Mouse (Mus musculus): ENCODE measurements at regions not wholly inside any gene's neighbourhood (a gene's known extent, or its start where the extent isn't known, plus 50 kb on each side); places are given as distances from the start of the nearest gene placed in this dataset.

DNA sequence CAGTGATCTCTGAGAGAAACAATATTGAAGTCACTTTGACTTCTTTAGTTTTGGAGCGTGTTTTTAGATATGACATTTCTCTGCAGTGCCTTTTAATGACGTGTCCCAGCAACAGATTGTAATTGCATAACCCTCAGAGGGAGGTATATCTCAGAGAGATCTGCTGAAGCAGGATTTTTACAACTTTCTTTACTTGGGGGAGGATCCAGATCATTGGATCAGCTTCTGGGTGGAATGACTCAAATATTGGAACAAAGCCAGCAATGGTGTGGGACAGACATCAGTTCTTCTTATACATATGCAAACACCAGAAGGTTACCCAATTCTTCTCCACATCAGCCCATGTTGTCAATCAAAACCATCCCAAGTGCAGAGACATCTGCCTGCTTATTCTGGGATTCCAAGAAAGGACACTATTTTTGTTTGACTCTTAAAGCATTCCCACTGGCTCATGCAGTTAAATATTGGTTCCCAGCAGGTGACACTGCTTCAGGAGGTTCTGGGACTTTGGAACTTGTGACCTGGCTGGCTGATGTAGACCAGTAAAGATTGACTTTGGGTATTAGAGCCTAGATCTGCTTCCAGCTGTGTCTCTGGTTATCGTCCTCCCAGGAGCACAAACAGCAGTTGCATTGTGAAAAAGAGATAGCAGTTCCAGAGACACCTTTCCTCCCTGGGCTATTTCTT lies 130.5 kb upstream of the C1qtnf7 start:
- H3K36me3 ChIP-seq (ENCODE audit: inconsistent target): no peaks in the 10 kb centered on the region
- H3K27ac ChIP-seq: no peak overlapping the region
- no peak overlapping the region for H3K4me3 ChIP-seq (ENCODE audit: inconsistent target)
- WGBS (ENCODE audit: missing documents): 94% methylated on average over 3 of the region's 3 CpGs
- H3K79me2 ChIP-seq (ENCODE audit: inconsistent target): no peaks in the 10 kb centered on the region

DNA sequence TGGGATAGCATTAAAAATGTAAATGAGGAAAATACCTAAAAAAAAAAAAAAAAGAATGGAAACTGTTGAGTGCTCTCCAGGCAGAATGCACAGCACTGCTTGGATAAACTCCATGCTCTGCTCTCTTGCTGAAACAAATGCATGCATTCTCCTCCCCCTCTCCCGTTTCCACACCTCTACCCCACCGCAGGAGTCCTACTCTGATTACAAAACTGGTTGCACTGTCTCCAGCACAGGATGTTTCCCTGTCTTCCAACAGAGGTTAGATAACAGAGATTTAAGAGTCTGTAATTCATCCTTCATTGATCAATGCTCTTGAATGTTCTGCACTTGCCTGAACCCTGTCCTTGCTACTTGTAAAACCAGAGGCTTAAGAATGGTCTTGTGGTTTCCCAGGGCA lies 124.3 kb upstream of the C1qtnf7 start:
- 66% methylated on average over 2 of the region's 2 CpGs for WGBS (ENCODE audit: missing documents)
- Histone ChIP-seq H3K4me3 (ENCODE audit: inconsistent target) (no peak overlapping the region), H3K79me2 (ENCODE audit: inconsistent target) (no peaks in the 10 kb centered on the region), H3K27ac (no peak overlapping the region), H3K36me3 (ENCODE audit: inconsistent target) (no peaks in the 10 kb centered on the region)

DNA sequence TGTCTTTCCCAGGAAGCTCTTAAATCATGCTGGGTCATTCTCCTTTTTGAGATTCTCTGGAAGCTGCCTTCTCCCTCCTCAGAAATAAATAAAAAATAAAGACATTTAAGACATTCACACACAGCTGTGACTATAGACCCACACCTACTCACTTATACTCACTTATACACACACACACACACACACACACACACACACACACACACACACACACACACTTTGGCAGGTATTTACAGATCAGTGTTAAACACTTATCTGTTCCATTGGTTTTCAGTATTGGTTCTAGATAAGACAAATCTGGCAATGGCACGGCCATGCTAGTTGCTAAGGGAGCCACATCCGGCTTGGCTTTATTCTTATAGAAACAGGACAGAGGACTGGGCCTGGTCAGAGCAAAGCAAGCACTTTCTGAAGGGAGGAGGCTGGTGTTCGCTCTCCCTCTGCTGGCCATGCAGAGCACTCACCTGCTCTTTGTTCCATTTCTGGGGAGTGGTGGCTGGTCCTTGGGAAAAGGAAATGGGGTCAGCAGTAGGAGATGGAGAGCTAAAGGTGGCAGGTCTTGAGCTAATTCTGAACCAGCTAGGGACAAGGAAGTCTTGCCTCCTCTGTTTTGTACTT lies 123.8 kb upstream of the C1qtnf7 start:
- Histone ChIP-seq H3K36me3 (ENCODE audit: inconsistent target) (no peaks in the 10 kb centered on the region), H3K4me3 (ENCODE audit: inconsistent target) (no peak overlapping the region), H3K79me2 (ENCODE audit: inconsistent target) (no peaks in the 10 kb centered on the region), H3K27ac (no peak overlapping the region)
- WGBS (ENCODE audit: missing documents): 70% methylated on average over 3 of the region's 3 CpGs

DNA sequence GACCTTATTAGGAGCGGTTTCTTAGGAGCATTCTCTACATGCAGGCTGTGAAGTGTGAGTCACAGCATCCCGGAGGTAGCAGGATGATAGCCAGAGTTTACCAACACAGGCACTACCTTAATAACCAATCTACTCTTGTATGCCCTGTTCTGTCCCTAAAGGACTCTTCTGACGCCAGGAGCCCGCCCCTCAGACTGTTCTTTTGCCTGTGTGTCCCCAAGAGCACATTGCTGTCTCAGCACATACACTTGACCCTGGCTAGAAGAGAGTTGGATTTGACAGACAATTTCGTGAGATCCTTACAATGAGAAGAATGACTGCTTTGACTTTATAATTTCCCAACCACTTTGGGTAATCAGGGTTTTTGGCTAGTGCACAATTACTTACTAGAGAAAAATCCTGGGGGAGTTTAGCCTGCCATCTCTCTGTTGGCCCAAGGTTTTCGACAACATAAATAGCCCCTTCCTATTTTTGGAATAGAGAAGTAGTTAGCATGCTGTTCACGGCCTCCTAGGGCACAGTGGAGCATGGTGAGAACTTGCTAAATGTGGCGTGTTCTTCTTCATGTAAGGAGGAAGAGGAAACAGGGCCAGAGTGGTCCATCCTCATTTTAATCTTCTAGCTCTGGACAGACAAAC lies 122.3 kb upstream of the C1qtnf7 start:
- Histone ChIP-seq H3K36me3 (ENCODE audit: inconsistent target) (no peaks in the 10 kb centered on the region), H3K4me3 (ENCODE audit: inconsistent target) (no peak overlapping the region), H3K79me2 (ENCODE audit: inconsistent target) (no peaks in the 10 kb centered on the region), H3K27ac (no peak overlapping the region)
- 60% methylated on average over 8 of the region's 8 CpGs for WGBS (ENCODE audit: missing documents)

DNA sequence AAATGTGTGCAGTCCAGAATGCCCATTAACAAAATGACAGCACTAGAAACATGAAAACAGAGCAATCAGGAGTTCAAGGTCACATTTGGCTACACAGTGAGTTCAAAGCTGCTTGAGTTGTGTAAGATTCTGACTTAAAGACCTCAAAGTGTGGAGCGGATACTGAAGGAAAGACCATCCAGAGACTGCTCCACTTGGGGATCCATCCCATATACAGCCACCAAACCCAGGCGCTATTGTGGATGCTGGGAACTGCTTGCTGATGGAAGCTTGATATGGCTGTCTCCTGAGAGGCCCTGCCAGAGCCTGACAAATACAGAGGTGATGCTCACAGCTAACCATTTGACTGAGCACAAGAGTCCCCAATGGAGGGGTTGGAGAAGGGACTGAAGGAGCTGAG lies 98.1 kb upstream of the C1qtnf7 start:
- 100% methylated on average over 2 of the region's 2 CpGs for WGBS (ENCODE audit: missing documents)

DNA sequence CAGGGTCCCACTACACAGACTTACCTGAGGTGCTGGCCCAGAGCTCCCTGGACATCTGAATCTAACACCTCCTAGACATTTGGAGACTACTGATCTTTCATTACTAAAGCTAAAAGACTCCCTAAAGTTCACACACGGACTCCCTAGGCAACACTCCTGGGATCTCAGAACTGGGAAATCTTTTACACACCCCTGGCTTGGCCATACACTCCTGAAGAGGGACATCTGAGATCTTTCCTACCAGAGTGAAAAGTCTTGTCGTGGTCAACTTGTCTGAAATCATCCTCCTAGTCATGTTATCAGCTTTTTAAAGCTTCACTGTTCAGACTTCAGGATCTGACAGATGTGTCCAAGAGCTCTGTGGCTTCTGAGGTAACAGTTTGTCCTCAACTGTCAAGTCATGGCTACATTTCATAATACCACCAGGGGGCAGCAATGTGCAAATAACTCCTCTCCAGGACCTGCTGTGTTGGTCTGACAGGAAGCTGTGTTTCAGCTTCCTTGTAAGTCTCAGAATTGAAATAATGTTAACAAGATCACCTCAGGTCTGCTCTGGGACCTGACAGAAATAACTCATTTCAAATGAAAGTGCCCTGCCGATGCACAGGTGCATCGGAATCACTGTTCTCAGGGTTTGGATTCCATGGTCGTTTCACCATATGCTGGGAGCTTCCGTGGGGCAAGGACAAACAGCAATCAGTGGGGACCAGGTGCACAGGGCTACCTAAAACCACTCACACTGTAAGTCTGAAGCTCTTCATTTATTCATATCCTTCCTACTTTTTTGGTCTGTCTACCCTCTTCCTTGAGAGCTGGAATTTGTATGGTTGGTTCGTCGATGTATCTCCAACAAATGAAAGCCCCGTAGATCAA lies 92.3 kb upstream of the C1qtnf7 start:
- 73% methylated on average over 9 of the region's 9 CpGs for WGBS (ENCODE audit: missing documents)
- Histone ChIP-seq H3K4me3 (ENCODE audit: inconsistent target) (no peak overlapping the region), H3K79me2 (ENCODE audit: inconsistent target) (no peaks in the 10 kb centered on the region), H3K36me3 (ENCODE audit: inconsistent target) (no peaks in the 10 kb centered on the region), H3K27ac (no peak overlapping the region)

More for the DNA sequence above, 98.1 kb upstream of the C1qtnf7 start:
- Histone ChIP-seq H3K36me3 (ENCODE audit: inconsistent target) (no peaks in the 10 kb centered on the region), H3K4me3 (ENCODE audit: inconsistent target) (no peak overlapping the region), H3K27ac (no peak overlapping the region), H3K79me2 (ENCODE audit: inconsistent target) (no peaks in the 10 kb centered on the region)

DNA sequence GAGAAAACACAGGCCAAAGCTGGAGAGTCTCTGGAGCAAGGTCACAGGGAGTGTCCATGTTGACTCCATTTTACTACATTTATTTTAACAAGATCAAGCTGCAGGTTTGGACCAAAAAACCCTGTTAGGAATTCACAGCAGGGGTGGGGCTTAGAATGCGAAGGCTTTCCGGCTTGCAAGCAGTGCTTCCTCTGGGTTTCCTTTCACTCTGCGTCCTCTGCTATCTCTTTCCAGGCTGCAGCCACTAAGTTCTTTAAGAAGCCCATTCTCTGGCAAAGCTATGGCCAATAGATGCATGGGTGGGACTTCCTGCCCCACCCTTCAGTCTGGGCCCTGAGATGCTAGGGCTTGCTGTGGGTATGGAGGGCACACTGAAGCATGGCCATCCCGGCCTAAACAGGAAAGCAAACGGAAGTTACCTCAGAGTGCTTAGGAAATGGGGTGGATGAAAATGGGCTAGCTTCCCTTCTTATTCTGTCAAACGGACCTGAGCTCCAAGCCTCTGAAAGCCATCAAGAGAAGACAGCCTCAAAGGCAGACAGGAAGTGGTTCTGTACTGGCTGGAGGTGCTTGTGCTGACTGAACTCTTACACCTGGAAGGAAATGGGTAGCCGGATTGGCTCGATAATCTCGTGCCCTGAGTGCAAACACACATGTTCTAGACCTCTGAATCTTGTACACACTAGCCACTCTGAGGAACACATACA lies 90.6 kb upstream of the C1qtnf7 start:
- 46% methylated on average over 9 of the region's 9 CpGs for WGBS (ENCODE audit: missing documents)
- Histone ChIP-seq H3K4me3 (ENCODE audit: inconsistent target) (no peak overlapping the region), H3K36me3 (ENCODE audit: inconsistent target) (no peaks in the 10 kb centered on the region), H3K27ac (no peak overlapping the region), H3K79me2 (ENCODE audit: inconsistent target) (no peaks in the 10 kb centered on the region)

DNA sequence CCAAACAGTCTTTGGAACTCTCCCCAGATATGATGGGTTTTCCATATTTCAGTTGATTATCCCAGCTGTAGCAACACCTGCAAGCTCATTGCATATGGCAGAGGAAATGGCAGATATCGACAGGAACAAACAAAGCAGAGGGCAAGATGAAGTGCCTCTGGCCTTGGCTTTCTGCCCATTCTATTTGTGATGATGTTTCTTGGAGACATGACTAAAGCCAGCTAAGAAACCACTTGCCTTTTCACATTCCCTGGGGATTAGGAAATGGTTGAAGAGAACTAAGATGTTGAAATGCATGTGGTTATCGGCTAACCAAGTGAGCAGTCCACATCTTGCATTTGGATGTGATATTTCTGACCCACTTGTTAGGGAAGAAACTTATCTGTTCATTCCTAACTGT lies 82.0 kb upstream of the C1qtnf7 start:
- Histone ChIP-seq H3K27ac (no peak overlapping the region), H3K36me3 (ENCODE audit: inconsistent target) (no peaks in the 10 kb centered on the region), H3K4me3 (ENCODE audit: inconsistent target) (no peak overlapping the region), H3K79me2 (ENCODE audit: inconsistent target) (no peaks in the 10 kb centered on the region)
- 87% methylated on average over 2 of the region's 2 CpGs for WGBS (ENCODE audit: missing documents)

DNA sequence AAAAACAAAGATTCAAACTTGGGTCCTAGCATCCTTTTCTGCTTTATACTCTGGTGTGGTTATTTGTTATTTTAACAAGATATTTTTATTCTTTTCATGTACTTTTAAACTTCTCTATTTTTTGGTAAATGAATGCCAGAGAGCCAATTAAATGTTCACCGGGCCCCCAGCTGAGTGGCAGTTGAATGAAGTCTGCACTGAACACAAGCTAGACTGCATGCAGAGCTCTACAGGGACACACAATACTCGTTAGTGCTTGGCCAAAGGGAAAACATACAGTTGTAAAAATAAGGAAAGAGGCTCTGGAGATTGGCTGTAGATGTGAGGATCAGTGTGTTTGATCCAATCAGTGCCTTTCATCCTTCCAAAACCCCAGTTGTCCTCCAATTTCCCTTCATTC lies 76.1 kb upstream of the C1qtnf7 start:
- H3K79me2 ChIP-seq (ENCODE audit: inconsistent target): no peaks in the 10 kb centered on the region
- H3K4me3 ChIP-seq (ENCODE audit: inconsistent target): no peak overlapping the region
- 71% methylated on average over 2 of the region's 2 CpGs for WGBS (ENCODE audit: missing documents)
- no peak overlapping the region for H3K27ac ChIP-seq
- no peaks in the 10 kb centered on the region for H3K36me3 ChIP-seq (ENCODE audit: inconsistent target)

DNA sequence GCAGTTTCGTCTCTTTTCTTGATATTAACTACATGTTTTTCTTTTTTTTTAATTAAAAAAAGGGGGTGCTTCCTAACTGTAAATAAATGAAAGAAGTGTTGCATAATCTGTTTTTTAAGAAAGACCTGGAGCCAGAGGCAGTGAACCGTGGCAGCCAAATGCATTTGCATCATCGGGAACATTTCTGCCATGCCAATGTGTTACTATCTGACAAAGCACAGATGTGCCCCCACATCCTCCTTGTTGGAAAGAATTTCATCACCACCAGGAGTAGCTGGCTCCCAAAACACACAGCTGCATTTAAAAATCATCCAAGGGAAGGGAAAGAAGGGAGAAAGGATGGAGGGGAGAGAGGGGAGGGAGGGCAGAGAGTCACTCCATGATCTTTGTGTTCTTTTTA lies 74.0 kb upstream of the C1qtnf7 start:
- H3K27ac ChIP-seq: no peak overlapping the region
- H3K4me3 ChIP-seq (ENCODE audit: inconsistent target): no peak overlapping the region
- no peaks in the 10 kb centered on the region for H3K79me2 ChIP-seq (ENCODE audit: inconsistent target)
- 89% methylated on average over 3 of the region's 3 CpGs for WGBS (ENCODE audit: missing documents)
- H3K36me3 ChIP-seq (ENCODE audit: inconsistent target): no peaks in the 10 kb centered on the region

DNA sequence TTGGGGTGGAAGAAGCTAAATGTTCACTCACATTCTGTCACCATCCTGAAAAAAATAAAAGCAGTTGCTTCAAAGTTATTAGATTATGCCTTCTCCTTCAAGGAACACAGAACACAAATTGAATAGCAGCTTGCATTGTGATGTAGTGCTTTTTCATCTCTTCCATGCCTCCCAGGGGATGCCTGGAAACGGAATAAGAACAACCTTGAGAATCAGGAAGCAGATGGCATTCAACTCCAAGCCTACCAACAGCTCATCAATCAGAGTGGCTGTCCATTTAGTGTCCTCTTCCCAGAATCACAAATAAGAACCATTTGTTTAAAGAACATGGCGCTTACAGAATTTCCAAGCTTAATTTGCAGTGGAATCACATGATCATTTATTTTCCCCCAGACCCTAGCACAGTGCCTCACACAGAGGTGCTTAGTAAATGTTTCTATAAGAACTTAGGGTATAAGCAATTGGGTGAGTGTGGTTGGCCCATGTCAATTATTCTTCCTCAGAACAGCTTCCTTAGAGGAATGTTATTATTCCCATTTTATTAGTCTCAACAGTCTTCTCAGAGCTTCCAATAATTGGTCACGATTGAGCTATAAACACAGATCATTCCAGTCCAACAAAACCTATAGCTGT lies 70.6 kb upstream of the C1qtnf7 start:
- Histone ChIP-seq H3K36me3 (ENCODE audit: inconsistent target) (no peaks in the 10 kb centered on the region), H3K27ac (no peak overlapping the region), H3K79me2 (ENCODE audit: inconsistent target) (no peaks in the 10 kb centered on the region), H3K4me3 (ENCODE audit: inconsistent target) (no peak overlapping the region)
- whole genome bisulfite sequencing (ENCODE audit: missing documents): 82% methylated on average over 3 of the region's 3 CpGs

DNA sequence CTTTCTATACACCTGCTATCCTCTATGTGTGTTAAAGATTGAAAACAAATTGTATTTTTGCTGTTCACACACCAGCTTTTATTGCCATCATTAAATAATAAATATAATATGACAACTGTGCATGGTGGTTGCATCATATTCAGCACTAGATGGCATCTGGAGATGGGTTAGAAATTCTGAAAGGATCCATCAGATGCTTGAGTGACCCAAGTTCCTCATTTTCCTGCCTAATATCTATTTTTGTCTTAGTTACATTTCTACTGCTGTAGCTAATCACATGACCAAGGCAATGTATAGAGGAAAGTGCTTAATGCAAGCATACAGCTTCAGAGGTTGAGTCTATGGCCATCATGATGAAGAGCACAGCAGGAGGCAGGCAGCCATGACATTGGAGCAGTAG lies 69.7 kb upstream of the C1qtnf7 start:
- Histone ChIP-seq H3K27ac (no peak overlapping the region), H3K79me2 (ENCODE audit: inconsistent target) (no peaks in the 10 kb centered on the region), H3K36me3 (ENCODE audit: inconsistent target) (no peaks in the 10 kb centered on the region), H3K4me3 (ENCODE audit: inconsistent target) (no peak overlapping the region)

DNA sequence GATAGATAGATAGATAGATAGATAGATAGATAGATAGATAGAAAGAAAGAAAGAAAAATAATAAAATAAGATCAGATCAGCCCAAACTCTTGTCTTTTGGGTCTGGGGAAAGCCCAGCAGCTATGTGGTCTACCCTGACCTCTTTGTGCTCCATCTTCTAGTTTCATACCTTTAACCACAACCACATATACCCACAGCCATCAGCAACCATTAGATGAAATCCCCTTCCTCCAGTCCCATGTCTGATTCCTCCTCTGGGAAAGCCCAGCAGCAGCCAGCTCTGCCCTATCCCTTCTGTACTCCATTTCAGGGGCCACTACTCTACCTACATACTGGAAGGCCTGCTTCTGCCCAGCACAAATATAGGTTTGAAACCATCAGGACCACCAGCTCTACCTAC lies 69.0 kb upstream of the C1qtnf7 start:
- Histone ChIP-seq H3K36me3 (ENCODE audit: inconsistent target) (no peaks in the 10 kb centered on the region), H3K4me3 (ENCODE audit: inconsistent target) (no peak overlapping the region), H3K27ac (no peak overlapping the region), H3K79me2 (ENCODE audit: inconsistent target) (no peaks in the 10 kb centered on the region)

DNA sequence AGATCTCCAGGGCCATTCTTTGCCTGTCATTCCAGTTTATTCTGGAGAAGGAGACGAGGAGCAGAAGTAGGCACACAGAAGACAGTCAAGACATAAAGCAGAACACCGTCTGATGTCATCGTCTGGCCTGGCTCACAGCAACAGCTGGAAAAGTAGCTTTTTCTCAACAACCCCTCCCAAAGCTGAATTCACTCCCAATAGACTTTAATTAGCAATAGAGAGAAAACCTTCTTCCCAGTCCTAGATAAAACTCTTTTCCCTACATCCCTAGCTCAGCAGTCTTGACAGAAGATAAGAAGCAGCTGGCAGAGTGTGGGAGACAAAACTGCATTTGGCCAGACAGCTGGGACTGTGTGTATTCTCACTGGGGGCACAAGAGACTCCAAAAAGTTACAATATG lies 59.3 kb upstream of the C1qtnf7 start:
- Histone ChIP-seq H3K79me2 (ENCODE audit: inconsistent target) (no peaks in the 10 kb centered on the region), H3K4me3 (ENCODE audit: inconsistent target) (no peak overlapping the region)
- 92% methylated on average over 3 of the region's 3 CpGs for WGBS (ENCODE audit: missing documents)

More for the DNA sequence above, 59.3 kb upstream of the C1qtnf7 start:
- H3K36me3 ChIP-seq (ENCODE audit: inconsistent target): no peaks in the 10 kb centered on the region
- no peak overlapping the region for H3K27ac ChIP-seq

Data from macrophage (primary cell).